ENCODE assay signal across 16 mouse cellular contexts in genomic region chr9:66263701-66264100, GRCm38 (mm10).
"Had no signal": no experiment of that assay in that cellular context is flagged by ENCODE, and none has a peak within 500 bp of the region (broad histone marks: within the 10 kb centered on the region; RNA-seq: fewer than 3 reads in every experiment).

No protein-coding gene starts in this region.

- H3K36me3 ChIP-seq: neural tube, embryonic 13.5 days; neural tube, embryonic 15.5 days; stomach, embryonic 15.5 days had no signal

- H3K27me3 ChIP-seq: neural tube, embryonic 13.5 days; neural tube, embryonic 15.5 days; stomach, embryonic 15.5 days had no signal

- H3K4me1 ChIP-seq: neural tube, embryonic 13.5 days; neural tube, embryonic 15.5 days; stomach, embryonic 15.5 days had no signal

- H3K4me3 ChIP-seq: neural tube, embryonic 13.5 days; neural tube, embryonic 15.5 days; stomach, embryonic 15.5 days had no signal

- H3K9me3 ChIP-seq: neural tube, embryonic 13.5 days; neural tube, embryonic 15.5 days; stomach, embryonic 15.5 days had no signal

- H3K9ac ChIP-seq: neural tube, embryonic 13.5 days; neural tube, embryonic 15.5 days; stomach, embryonic 15.5 days had no signal

- H3K27ac ChIP-seq: neural tube, embryonic 13.5 days; neural tube, embryonic 15.5 days; stomach, embryonic 15.5 days; stomach, postnatal 0 days had no signal

- DNase-seq: retina, postnatal 1 day; right cerebral cortex, adult 18-20 months; right cerebral cortex, postnatal 14 days; right cerebral cortex, postnatal 25 days; right cerebral cortex, postnatal 4 days; spleen, adult 18-20 months; thymus, adult 18-20 months; thymus, adult 2 months; thymus, postnatal 14 days; thymus, postnatal 25 days; thymus, postnatal 36 days; thymus, postnatal 4 days had no signal
